Mouse (Mus musculus): ENCODE data around the gene Pip4k2a. TPM values are rescaled to one million over a fixed set of nuclear protein-coding genes. Genes with fewer than 3 reads are reported as not detected.

The Pip4k2a gene
- polyA plus RNA-seq, 1 experiment from 2014 or later = 14.3 TPM

DNA sequence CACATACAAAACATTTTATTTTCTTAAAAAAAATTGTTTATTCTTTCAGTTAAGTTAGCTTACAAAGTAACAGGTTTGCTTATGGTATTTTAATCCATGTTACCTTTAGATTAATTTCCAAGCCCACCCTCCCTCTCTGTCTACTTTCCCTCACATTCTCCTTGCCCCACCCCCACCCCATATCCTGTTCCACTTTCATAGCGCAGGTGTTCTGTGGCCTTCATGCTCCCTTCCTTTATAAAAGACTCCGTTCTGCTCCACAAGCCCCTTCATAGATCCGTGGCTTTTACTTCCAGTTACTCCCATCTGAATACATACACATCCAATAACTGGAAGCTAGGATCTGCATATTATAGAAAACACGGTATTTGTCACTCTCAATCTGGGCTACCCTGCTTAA lies 9.7 kb upstream of the Pip4k2a start:
- no peak overlapping the region for H3K4me3 ChIP-seq (ENCODE audit: low read length)
- H3K9ac ChIP-seq (ENCODE audit: low read depth, low read length) = no peak overlapping the region
- no peak overlapping the region for H3K27ac ChIP-seq (ENCODE audit: low read depth, low read length)
- H3K9me3 ChIP-seq (ENCODE audit: control insufficient read depth, low read length) = no peaks in the 10 kb centered on the region
- no peak overlapping the region for H3K4me2 ChIP-seq (replicated peaks; ENCODE audit: low read depth, low read length)
- 56% methylated on average over 4 of the region's 4 CpGs for WGBS
- H3K27me3 ChIP-seq (ENCODE audit: control insufficient read depth, insufficient read depth, low read length) = no peaks in the 10 kb centered on the region
- no peaks in the 10 kb centered on the region for H3K36me3 ChIP-seq (ENCODE audit: control insufficient read depth, insufficient read depth, low read length)
- no peaks in the 10 kb centered on the region for H3K4me1 ChIP-seq (ENCODE audit: control insufficient read depth, insufficient read depth, low read length)
- no peak for ATAC-seq (ENCODE audit: low FRiP score, low TSS enrichment)

DNA sequence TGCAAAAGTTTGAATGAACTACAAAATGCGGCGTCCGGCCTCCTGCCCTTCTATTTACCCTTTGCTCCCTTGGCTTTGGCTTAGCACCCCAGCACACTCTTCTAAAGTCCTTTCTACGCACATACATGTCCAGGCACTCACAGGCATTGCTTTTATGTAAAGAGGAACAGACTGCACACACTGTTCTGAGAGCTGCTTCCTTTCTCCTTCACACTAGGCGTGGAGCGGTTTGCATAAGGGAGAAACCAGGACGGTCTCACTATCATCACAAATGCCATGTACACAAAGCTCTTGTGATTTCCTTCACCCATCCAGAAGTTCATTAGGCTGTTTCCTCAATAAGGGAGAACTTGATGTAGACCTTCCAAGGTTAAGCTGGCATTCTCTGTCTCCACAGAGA lies 8.2 kb upstream of the Pip4k2a start:
- Histone ChIP-seq H3K36me3 (ENCODE audit: control insufficient read depth, insufficient read depth, low read length) (no peaks in the 10 kb centered on the region), H3K9ac (ENCODE audit: low read depth, low read length) (no peak overlapping the region), H3K9me3 (ENCODE audit: control insufficient read depth, low read length) (no peaks in the 10 kb centered on the region), H3K4me3 (ENCODE audit: low read length) (no peak overlapping the region), H3K4me2 (replicated peaks; ENCODE audit: low read depth, low read length) (no peak overlapping the region), H3K27me3 (ENCODE audit: control insufficient read depth, insufficient read depth, low read length) (no peaks in the 10 kb centered on the region), H3K27ac (ENCODE audit: low read depth, low read length) (no peak overlapping the region), H3K4me1 (ENCODE audit: control insufficient read depth, insufficient read depth, low read length) (no peaks in the 10 kb centered on the region)
- 93% methylated on average over 7 of the region's 7 CpGs for WGBS
- no peak for ATAC-seq (ENCODE audit: low FRiP score, low TSS enrichment)

DNA sequence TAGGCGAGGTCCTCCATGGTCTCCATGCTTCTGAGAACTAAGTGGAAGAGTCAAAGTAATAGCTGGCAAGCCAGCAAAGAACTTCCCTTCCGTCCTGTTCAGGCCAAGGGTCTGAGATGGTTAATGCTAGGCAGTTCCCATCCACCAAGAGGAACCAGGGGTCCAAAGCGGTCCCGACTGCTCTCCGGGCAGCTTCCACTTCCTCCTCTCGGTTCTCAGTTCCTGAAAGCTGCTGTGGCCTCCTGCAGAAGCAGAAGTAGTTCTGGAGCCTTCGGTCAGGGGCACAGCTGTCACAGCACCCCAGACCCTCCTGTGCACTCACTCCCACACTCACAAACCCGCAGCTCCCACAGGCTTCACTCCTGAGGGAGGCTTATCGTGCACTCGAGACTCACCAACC lies 6.9 kb upstream of the Pip4k2a start:
- no peak for ATAC-seq (ENCODE audit: low FRiP score, low TSS enrichment)
- Histone ChIP-seq H3K4me2 (replicated peaks; ENCODE audit: low read depth, low read length) (no peak overlapping the region), H3K4me1 (ENCODE audit: control insufficient read depth, insufficient read depth, low read length) (no peaks in the 10 kb centered on the region), H3K4me3 (ENCODE audit: low read length) (no peak overlapping the region), H3K9me3 (ENCODE audit: control insufficient read depth, low read length) (no peaks in the 10 kb centered on the region), H3K9ac (ENCODE audit: low read depth, low read length) (no peak overlapping the region), H3K36me3 (ENCODE audit: control insufficient read depth, insufficient read depth, low read length) (no peaks in the 10 kb centered on the region), H3K27me3 (ENCODE audit: control insufficient read depth, insufficient read depth, low read length) (no peaks in the 10 kb centered on the region), H3K27ac (ENCODE audit: low read depth, low read length) (no peak overlapping the region)
- WGBS = 56% methylated on average over 10 of the region's 10 CpGs

DNA sequence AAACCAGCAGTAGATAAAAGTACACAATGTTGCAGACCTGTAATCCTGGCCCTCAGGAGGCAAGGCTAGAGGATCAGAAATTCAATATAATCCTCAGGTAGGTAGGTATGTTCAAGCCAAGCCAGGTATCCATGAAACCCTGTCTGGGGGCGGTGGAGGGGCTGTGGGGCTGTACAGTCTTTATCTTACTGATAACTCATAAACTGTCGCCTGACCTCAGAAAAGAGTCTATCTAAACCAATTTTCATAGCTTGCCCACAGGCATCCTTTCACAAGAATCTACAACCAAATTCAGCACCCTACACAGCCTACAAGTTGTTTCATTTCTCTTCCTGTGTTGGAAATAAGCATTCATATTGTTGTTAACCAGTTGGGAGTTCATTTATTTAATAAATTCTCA lies 1.5 kb upstream of the Pip4k2a start:
- WGBS = 92% methylated on average over 2 of the region's 2 CpGs
- no peak for ATAC-seq (ENCODE audit: low FRiP score, low TSS enrichment)
- Histone ChIP-seq H3K4me2 (replicated peaks; ENCODE audit: low read depth, low read length) (no peak overlapping the region), H3K9ac (ENCODE audit: low read depth, low read length) (no peak overlapping the region), H3K36me3 (ENCODE audit: control insufficient read depth, insufficient read depth, low read length) (no peaks in the 10 kb centered on the region), H3K4me3 (ENCODE audit: low read length) (no peak overlapping the region), H3K4me1 (ENCODE audit: control insufficient read depth, insufficient read depth, low read length) (peaks cover 16% of the 10 kb centered on the region; the same call in 1 of the 2 replicates), H3K27me3 (ENCODE audit: control insufficient read depth, insufficient read depth, low read length) (no peaks in the 10 kb centered on the region), H3K27ac (ENCODE audit: low read depth, low read length) (no peak overlapping the region), H3K9me3 (ENCODE audit: control insufficient read depth, low read length) (no peaks in the 10 kb centered on the region)

DNA sequence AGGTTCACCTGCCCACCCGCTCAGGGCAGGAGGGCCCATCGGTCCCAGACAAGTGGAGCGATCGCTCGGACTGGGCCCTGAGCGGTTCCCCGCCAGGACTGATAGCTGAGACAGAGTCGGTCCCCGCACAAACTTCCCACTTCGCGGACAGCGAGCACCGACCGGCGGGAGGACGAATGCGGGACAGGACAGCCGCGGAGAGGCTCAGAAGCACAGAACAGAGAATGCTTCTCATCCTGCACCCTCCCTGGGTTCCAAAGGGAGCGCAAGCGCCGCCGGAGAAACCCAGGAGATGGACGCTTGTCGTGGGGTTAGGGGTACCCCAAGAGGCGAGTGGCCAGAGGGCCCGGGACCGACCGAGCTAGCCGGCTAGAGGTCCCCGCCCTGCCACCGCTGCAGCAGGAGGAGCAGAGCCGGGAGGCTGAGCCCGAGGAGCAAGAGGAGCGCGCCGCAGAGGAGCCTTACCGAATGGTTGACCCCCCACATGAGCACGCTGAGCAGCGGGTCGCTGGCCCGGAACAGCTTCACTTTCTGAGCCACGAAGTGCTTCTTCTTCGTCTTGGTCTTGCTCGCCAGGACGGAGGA lies 447 bp downstream of the Pip4k2a start:
- ATAC-seq (ENCODE audit: low FRiP score, low TSS enrichment) = peak; percentile 77
- Histone ChIP-seq H3K4me3 (ENCODE audit: low read length) (peak overlapping the region; percentile 83), H3K27ac (ENCODE audit: low read depth, low read length) (peak overlapping the region; percentile 88), H3K9ac (ENCODE audit: low read depth, low read length) (peak overlapping the region; percentile 69), H3K4me2 (replicated peaks; ENCODE audit: low read depth, low read length) (peak overlapping the region; percentile 90), H3K27me3 (ENCODE audit: control insufficient read depth, insufficient read depth, low read length) (no peaks in the 10 kb centered on the region), H3K36me3 (ENCODE audit: control insufficient read depth, insufficient read depth, low read length) (no peaks in the 10 kb centered on the region), H3K4me1 (ENCODE audit: control insufficient read depth, insufficient read depth, low read length) (peaks cover 16% of the 10 kb centered on the region; the same call in 1 of the 2 replicates), H3K9me3 (ENCODE audit: control insufficient read depth, low read length) (no peaks in the 10 kb centered on the region)
- under 1% methylated on average over 38 of the region's 46 CpGs for WGBS

DNA sequence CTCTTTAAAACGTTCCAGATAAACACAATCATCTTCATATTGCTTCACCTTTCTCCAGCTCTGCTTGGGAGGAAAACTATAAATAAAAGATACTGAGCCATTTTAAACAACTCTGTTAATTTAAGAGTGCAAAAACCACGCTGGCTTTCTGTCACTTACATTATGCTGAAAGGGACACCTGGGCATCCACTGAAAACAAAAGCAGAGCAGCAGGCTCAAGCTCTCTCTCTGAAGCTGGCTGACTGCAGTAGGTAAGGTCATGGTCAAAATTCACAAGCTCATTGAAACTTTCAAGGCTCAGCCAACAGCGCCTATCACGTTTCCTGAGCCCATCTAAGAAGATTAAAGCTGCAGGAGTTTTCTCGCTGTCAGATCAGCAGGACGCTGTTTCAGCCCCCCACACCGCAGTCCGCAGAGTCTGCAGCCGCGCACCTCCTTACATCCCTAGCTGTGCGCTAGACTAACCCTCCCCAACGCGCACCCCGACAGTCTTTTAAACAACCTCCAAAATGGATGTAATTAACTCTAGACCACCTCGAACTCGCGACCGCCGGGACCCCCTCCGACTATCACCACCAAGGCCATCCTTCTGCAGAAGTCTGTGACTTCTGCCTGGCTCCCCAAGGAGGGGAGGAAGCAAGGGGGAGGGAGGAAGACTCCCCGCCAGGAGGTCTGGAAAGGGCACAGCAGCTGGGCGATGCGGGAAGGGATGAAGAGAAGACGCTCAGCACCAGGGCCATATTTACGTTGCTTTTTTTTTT lies 1.3 kb downstream of the Pip4k2a start:
- no peaks in the 10 kb centered on the region for H3K27me3 ChIP-seq (ENCODE audit: control insufficient read depth, insufficient read depth, low read length)
- H3K36me3 ChIP-seq (ENCODE audit: control insufficient read depth, insufficient read depth, low read length) = no peaks in the 10 kb centered on the region
- H3K4me1 ChIP-seq (ENCODE audit: control insufficient read depth, insufficient read depth, low read length) = peaks cover 16% of the 10 kb centered on the region; the same call in 1 of the 2 replicates
- peak overlapping the region; percentile 69 for H3K9ac ChIP-seq (ENCODE audit: low read depth, low read length)
- H3K27ac ChIP-seq (ENCODE audit: low read depth, low read length) = no peak overlapping the region
- peak overlapping the region; percentile 83 for H3K4me3 ChIP-seq (ENCODE audit: low read length)
- H3K4me2 ChIP-seq (replicated peaks; ENCODE audit: low read depth, low read length) = peak overlapping the region; percentile 90
- under 1% methylated on average over 25 of the region's 25 CpGs for WGBS
- H3K9me3 ChIP-seq (ENCODE audit: control insufficient read depth, low read length) = no peaks in the 10 kb centered on the region
- ATAC-seq (ENCODE audit: low FRiP score, low TSS enrichment) = no peak

DNA sequence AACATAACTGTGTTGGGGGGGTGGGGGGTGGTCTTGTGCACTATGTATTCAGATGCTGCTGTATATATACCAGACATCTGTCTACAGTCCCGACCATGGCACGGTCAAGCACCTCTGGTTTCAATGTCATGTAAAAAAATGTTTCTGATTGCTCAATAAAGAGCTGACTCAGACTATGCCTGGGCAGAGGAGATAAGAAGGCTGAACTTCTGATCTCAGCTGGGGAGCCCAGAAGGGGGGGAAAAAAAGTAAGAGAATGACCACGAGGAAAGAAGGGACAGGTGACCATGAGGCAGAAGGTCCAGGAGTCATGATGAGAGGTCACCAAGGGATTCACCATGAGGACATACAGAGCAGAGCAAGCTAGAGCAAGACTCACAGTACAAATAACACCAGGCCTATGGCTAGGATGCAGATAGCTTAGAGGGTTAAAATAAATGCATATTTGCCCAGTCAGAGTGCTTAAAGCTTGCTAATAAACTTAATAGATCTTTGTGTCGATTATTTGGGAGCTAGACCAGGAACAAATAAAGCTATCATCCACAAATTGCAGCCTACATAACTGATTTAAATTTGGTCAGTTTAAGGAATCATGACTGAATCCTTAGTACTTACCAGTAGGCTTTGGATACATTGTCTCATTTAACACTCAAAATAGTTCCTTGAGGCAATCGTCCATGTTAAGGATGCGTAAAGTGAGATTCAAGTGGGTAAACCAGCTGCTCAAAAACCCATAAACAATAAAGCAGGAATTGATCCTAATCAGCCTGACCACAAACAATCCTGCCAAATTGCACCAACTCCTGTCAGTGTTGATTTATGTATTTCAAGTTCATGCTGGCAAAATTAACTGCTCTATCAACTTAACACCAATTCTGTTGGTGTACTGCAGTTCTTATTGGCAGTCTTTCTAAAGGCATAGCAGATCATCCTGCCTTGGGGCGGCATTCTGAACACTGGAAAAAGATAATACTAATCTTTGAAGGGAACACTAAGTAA lies 5.1 kb downstream of the Pip4k2a start:
- H3K27ac ChIP-seq (ENCODE audit: low read depth, low read length) = no peak overlapping the region
- no peak for ATAC-seq (ENCODE audit: low FRiP score, low TSS enrichment)
- H3K4me3 ChIP-seq (ENCODE audit: low read length) = no peak overlapping the region
- H3K4me1 ChIP-seq (ENCODE audit: control insufficient read depth, insufficient read depth, low read length) = peaks cover 16% of the 10 kb centered on the region; the same call in 1 of the 2 replicates
- 65% methylated on average over 7 of the region's 7 CpGs for WGBS
- H3K27me3 ChIP-seq (ENCODE audit: control insufficient read depth, insufficient read depth, low read length) = no peaks in the 10 kb centered on the region
- no peak overlapping the region for H3K4me2 ChIP-seq (replicated peaks; ENCODE audit: low read depth, low read length)
- no peaks in the 10 kb centered on the region for H3K9me3 ChIP-seq (ENCODE audit: control insufficient read depth, low read length)
- H3K9ac ChIP-seq (ENCODE audit: low read depth, low read length) = no peak overlapping the region
- no peaks in the 10 kb centered on the region for H3K36me3 ChIP-seq (ENCODE audit: control insufficient read depth, insufficient read depth, low read length)

DNA sequence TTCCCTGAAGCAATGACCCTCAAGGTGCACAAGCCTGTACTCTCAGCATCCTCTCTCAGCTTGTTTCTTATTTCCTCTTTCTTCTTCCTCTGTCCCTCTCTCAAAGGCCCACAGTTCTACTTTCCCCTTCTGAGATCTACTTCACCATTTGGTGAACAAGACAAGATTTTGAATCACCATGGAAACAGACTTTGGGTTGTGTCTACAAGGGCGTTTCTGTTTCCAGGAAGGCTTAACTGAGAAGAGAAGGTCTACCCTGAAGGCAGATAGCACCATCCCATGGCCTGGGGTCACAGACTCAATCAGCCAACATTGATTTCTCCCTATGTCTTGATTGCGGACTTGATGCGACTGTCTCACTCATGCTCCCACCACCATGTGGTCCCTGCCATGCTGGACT lies 9.0 kb downstream of the Pip4k2a start:
- Histone ChIP-seq H3K27me3 (ENCODE audit: control insufficient read depth, insufficient read depth, low read length) (no peaks in the 10 kb centered on the region), H3K4me1 (ENCODE audit: control insufficient read depth, insufficient read depth, low read length) (no peaks in the 10 kb centered on the region), H3K4me3 (ENCODE audit: low read length) (no peak overlapping the region), H3K36me3 (ENCODE audit: control insufficient read depth, insufficient read depth, low read length) (no peaks in the 10 kb centered on the region), H3K4me2 (replicated peaks; ENCODE audit: low read depth, low read length) (no peak overlapping the region), H3K9me3 (ENCODE audit: control insufficient read depth, low read length) (no peaks in the 10 kb centered on the region), H3K9ac (ENCODE audit: low read depth, low read length) (no peak overlapping the region), H3K27ac (ENCODE audit: low read depth, low read length) (no peak overlapping the region)
- no peak for ATAC-seq (ENCODE audit: low FRiP score, low TSS enrichment)
- WGBS = 89% methylated on average over 3 of the region's 3 CpGs
